Comparison of ENCODE assay signal across 21 mouse cellular contexts in genomic region chr1:78640871-78641270, GRCm38 (mm10). TPM values are rescaled to one million over a fixed set of nuclear protein-coding genes. Genes with fewer than 3 reads are reported as not detected.
DNase-seq lines count a peak whose midpoint lies in the region; TF ChIP-seq lines count a peak whose summit lies in the region.
"Had no signal": no experiment of that assay in that cellular context is flagged by ENCODE, and none has a peak within 500 bp of the region (broad histone marks: within the 10 kb centered on the region; RNA-seq: fewer than 3 reads in every experiment).

No protein-coding gene starts in this region.

- H3K36me3 ChIP-seq in thymus, adult 2 months (ENCODE audit: control insufficient read depth, insufficient read depth, low read length) = no peaks in the 10 kb centered on the region
- H3K36me3 ChIP-seq in limb, embryonic 10.5 days = no peaks in the 10 kb centered on the region
- H3K36me3 ChIP-seq: forebrain, embryonic 10.5 days; heart, embryonic 12.5 days; heart, embryonic 15.5 days; hindbrain, embryonic 10.5 days; hindbrain, embryonic 13.5 days had no signal

- H3K9me3 ChIP-seq in limb, embryonic 10.5 days (replicated peaks) = no peaks in the 10 kb centered on the region
- H3K9me3 ChIP-seq: forebrain, embryonic 10.5 days; forebrain, embryonic 13.5 days; heart, embryonic 15.5 days; hindbrain, embryonic 10.5 days; hindbrain, embryonic 13.5 days had no signal

- DNase-seq in thymus, adult 2 months = peak; percentile 16
- peak; percentile 70 for DNase-seq in thymus, postnatal 0 days (ENCODE audit: low spot score)
- peak; percentile 22 for DNase-seq in thymus, postnatal 25 days
- no peak for DNase-seq in limb, embryonic 10.5 days (ENCODE audit: low spot score)
- no peak for DNase-seq in kidney, postnatal 36 days
- DNase-seq in spleen, adult 18-20 months = no peak
- DNase-seq: adrenal gland, adult 2 months; adrenal gland, postnatal 14 days; cerebellum, adult 11-12 months; cerebellum, adult 8-10 months; cerebellum, postnatal 10 days; gastrocnemius, postnatal 10 days; gastrocnemius, postnatal 36 days; heart, postnatal 10 days; heart, postnatal 36 days had no signal

- no peaks in the 10 kb centered on the region for H3K27me3 ChIP-seq in thymus, adult 2 months (ENCODE audit: control insufficient read depth, insufficient read depth, low read length)
- H3K27me3 ChIP-seq in limb, embryonic 10.5 days (ENCODE audit: low read depth, poor library complexity, severe bottlenecking) = no peaks in the 10 kb centered on the region
- H3K27me3 ChIP-seq: forebrain, embryonic 13.5 days; heart, embryonic 12.5 days; heart, embryonic 15.5 days; hindbrain, embryonic 13.5 days had no signal

- TF ChIP-seq CTCF in thymus, adult 2 months (IDR thresholded peaks at IDR 0.05; ENCODE audit: borderline replicate concordance, control insufficient read depth, extremely low read depth, insufficient read depth, low read length, poor library complexity) = no peak

- H3K4me1 ChIP-seq in thymus, adult 2 months (replicated peaks; ENCODE audit: control insufficient read depth, insufficient read depth, low read length) = peaks cover 13% of the 10 kb centered on the region
- H3K4me1 ChIP-seq in limb, embryonic 10.5 days = no peaks in the 10 kb centered on the region
- H3K4me1 ChIP-seq: forebrain, embryonic 10.5 days; forebrain, embryonic 13.5 days; heart, embryonic 12.5 days; heart, embryonic 15.5 days; hindbrain, embryonic 10.5 days; hindbrain, embryonic 13.5 days had no signal

- TF ChIP-seq POLR2A in thymus, adult 2 months (IDR thresholded peaks at IDR 0.05; ENCODE audit: control insufficient read depth, extremely low read depth, insufficient read depth, low read length, poor library complexity) = no peak

- H3K27ac ChIP-seq in thymus, adult 2 months (ENCODE audit: control insufficient read depth, insufficient read depth, low read length) = peak overlapping the region; percentile 45; the same call in 1 of the 2 replicates
- no peak overlapping the region for H3K27ac ChIP-seq in limb, embryonic 10.5 days
- H3K27ac ChIP-seq: forebrain, embryonic 10.5 days; forebrain, embryonic 13.5 days; heart, embryonic 15.5 days; hindbrain, embryonic 10.5 days; hindbrain, embryonic 13.5 days had no signal

- H3K4me3 ChIP-seq in thymus, adult 2 months (ENCODE audit: control insufficient read depth, insufficient read depth, low read length) = no peak overlapping the region
- H3K4me3 ChIP-seq in limb, embryonic 10.5 days = no peak overlapping the region
- H3K4me3 ChIP-seq: forebrain, embryonic 10.5 days; forebrain, embryonic 13.5 days; heart, embryonic 12.5 days; heart, embryonic 15.5 days; hindbrain, embryonic 10.5 days; hindbrain, embryonic 13.5 days had no signal

RNA-seq across cellular contexts. Expression of gene Acsl3, which starts 16.8 kb away (rescaled TPM):
- polyA plus RNA-seq in thymus, adult 2 months (2012; rRNA removed) = 9.1 and 10.2 TPM in 2 replicates
- 31.1 and 32.4 TPM in 2 replicates for polyA plus RNA-seq in thymus, postnatal 0 days (2015; fragmentation: Nextera tagmentation; extraction: Ambion mirVana)
- 62.2 and 82.4 TPM in 2 replicates for polyA plus RNA-seq in limb, embryonic 10.5 days (2016; fragmentation: Nextera tagmentation; extraction: Ambion mirVana)

RNA-seq across cellular contexts. Expression of gene Utp14b, which starts 17.0 kb away (rescaled TPM):
- 1.9 and 2.2 TPM in 2 replicates for polyA plus RNA-seq in thymus, adult 2 months (2012; rRNA removed)
- 3.1 and 3.5 TPM in 2 replicates for polyA plus RNA-seq in thymus, postnatal 0 days (2015; fragmentation: Nextera tagmentation; extraction: Ambion mirVana)
- 4.1 and 4.8 TPM in 2 replicates for polyA plus RNA-seq in limb, embryonic 10.5 days (2016; fragmentation: Nextera tagmentation; extraction: Ambion mirVana)

Comparison
In these comparisons a context has a peak if more than half of its experiments do, and no peak if none do; other contexts are left out.
1. DNase-seq: peak in thymus, adult 2 months (single experiment), thymus, postnatal 0 days (single experiment) and thymus, postnatal 25 days (single experiment); none in limb, embryonic 10.5 days (single experiment), kidney, postnatal 36 days (0 of 2) and spleen, adult 18-20 months (0 of 2).